Mouse (Mus musculus) kidney, adult 11 months (tissue): Measurements from ENCODE around the gene Rfng.
"Not testable (repeated sequence)": the region's sequence is repeated elsewhere in the genome, so short reads cannot be mapped to it uniquely, and the experiment has no call there.

Experiments
- DNase-seq: peaks from one replicate; pipeline ENCODE4 v3.0.0; 2022

The Rfng gene

GRCm38 (mm10) chr11:120768206-120768605, 15.8 kb downstream of the Rfng start:
- DNase-seq, result no peak

GRCm38 (mm10) chr11:120767023-120767422, 17.0 kb downstream of the Rfng start:
- not testable (repeated sequence) for DNase-seq

GRCm38 (mm10) chr11:120763121-120763999, 20.6 kb downstream of the Rfng start:
- DNase-seq, result not testable (repeated sequence)

- DNase-seq, result not testable (repeated sequence)
These were observed 21.4 kb downstream of the Rfng start, which contains the start of gene Hmga1b for GRCm38 (mm10) chr11:120762672-120763041. Gene Hmga1b (plus strand): TSS chr11:120762794.

- no peak for DNase-seq
These were observed 22.0 kb downstream of the Rfng start for GRCm38 (mm10) chr11:120761811-120762671.

- peak; percentile 46 for DNase-seq
These were observed 23.8 kb downstream of the Rfng start for GRCm38 (mm10) chr11:120760236-120760635.

GRCm38 (mm10) chr11:120751606-120752005, 32.4 kb downstream of the Rfng start:
- DNase-seq, result no peak

GRCm38 (mm10) chr11:120749430-120749829, 34.6 kb downstream of the Rfng start:
- DNase-seq, result no peak

- no peak for DNase-seq
These were observed 36.0 kb downstream of the Rfng start for GRCm38 (mm10) chr11:120747974-120748373.

- no peak for DNase-seq
These were observed 39.8 kb downstream of the Rfng start for GRCm38 (mm10) chr11:120744121-120744701.

GRCm38 (mm10) chr11:120740981-120741380, 43.0 kb downstream of the Rfng start:
- DNase-seq, result no peak

- DNase-seq, result no peak
These were observed 47.6 kb downstream of the Rfng start for GRCm38 (mm10) chr11:120736424-120736823.

- peak; percentile 61 for DNase-seq
These were observed 50.5 kb downstream of the Rfng start for GRCm38 (mm10) chr11:120733521-120733920.

- DNase-seq, result peak; percentile 54
These were observed 51.9 kb downstream of the Rfng start, which contains the start of gene Cbr2 for GRCm38 (mm10) chr11:120731858-120732680. Gene Cbr2 (minus strand): TSS chr11:120732114.

GRCm38 (mm10) chr11:120731395-120731794, 52.6 kb downstream of the Rfng start:
- no peak for DNase-seq
